Mouse (Mus musculus) forebrain, postnatal 0 days (tissue): ENCODE data around the gene Zyx. TPM values are rescaled to one million over a fixed set of nuclear protein-coding genes. Genes with fewer than 3 reads are reported as not detected.

Experiments
- ATAC-seq: fragments of 200-750 bp; cut with Nextera tagmentation; 2 replicates; pipeline ENCODE4 v1.8.0; 2017; ENCODE audit warnings: mild to moderate bottlenecking, moderate library complexity
- DNase-seq: peaks from one replicate; pipeline ENCODE4 v3.0.0-alpha.2; 2015
- H3K27ac ChIP-seq: fragments of 300-500 bp; sonication (generic); 2 replicates; pipeline ENCODE4 v1.5.1; 2014; ENCODE audit warnings: low read depth, mild to moderate bottlenecking, antibody characterized with exemption, low read length, moderate library complexity, mixed read lengths
- H3K27me3 ChIP-seq: fragments of 300-500 bp; sonication (generic); 2 replicates; pipeline ENCODE4 v1.6.1; 2014; ENCODE audit warnings: mild to moderate bottlenecking, low read length, mixed read lengths; ENCODE audit not compliant: insufficient read depth
- H3K36me3 ChIP-seq: fragments of 300-500 bp; sonication (generic); 2 replicates; pipeline ENCODE4 v1.6.1; 2014; ENCODE audit warnings: mild to moderate bottlenecking, moderate library complexity; ENCODE audit not compliant: insufficient read depth
- H3K4me1 ChIP-seq: fragments of 300-500 bp; sonication (generic); 2 replicates; pipeline ENCODE4 v1.6.1; 2014; ENCODE audit warnings: antibody characterized with exemption; ENCODE audit not compliant: insufficient read depth
- H3K4me2 ChIP-seq: fragments of 300-500 bp; sonication (generic); 2 replicates; pipeline ENCODE4 v1.6.1; 2014; ENCODE audit warnings: low read depth, mild to moderate bottlenecking, moderate library complexity
- H3K4me3 ChIP-seq: fragments of 300-500 bp; sonication (generic); 2 replicates; pipeline ENCODE4 v1.5.1; 2014; ENCODE audit warnings: low read depth, low read length, mixed read lengths
- H3K9ac ChIP-seq: fragments of 300-500 bp; sonication (generic); 2 replicates; pipeline ENCODE4 v1.6.1; 2014; ENCODE audit warnings: mild to moderate bottlenecking
- H3K9me3 ChIP-seq: fragments of 300-500 bp; sonication (generic); 2 replicates; pipeline ENCODE4 v1.6.1; 2016; ENCODE audit warnings: low read length
- CTCF ChIP-seq: sonication (generic); IDR thresholded peaks from 2 replicates; pipeline ENCODE4 v1.5.1; 2016; ENCODE audit warnings: antibody characterized with exemption, control low read depth, low read depth
- WGBS: fragments of 180-500 bp; shearing (Covaris S2); extraction: QIAGEN DNeasy Blood & Tissue Kit; methylation state at CpG from one replicate; pipeline ENCODE4 v1.1.7; 2014; 5-methylcytosine and 5-hydroxymethylcytosine counted together
- polyA plus RNA-seq: library from polyadenylated mRNA; unstranded; fragments of >200 nt; fragmentation: Nextera tagmentation; extraction: Ambion mirVana; gene quantifications from 2 replicates; pipeline ENCODE4 v1.2.1, GENCODE M21; 2015
- total RNA-seq: library from RNA; depleted of rRNA; stranded (reverse); fragments of >200 nt; gene quantifications from 2 replicates; pipeline ENCODE4 v1.2.3, GENCODE M21; 2014

Zyx gene
- total and polyA plus RNA-seq, 2 experiments from 2014 or later: 35.6 to 51.6 TPM

DNA sequence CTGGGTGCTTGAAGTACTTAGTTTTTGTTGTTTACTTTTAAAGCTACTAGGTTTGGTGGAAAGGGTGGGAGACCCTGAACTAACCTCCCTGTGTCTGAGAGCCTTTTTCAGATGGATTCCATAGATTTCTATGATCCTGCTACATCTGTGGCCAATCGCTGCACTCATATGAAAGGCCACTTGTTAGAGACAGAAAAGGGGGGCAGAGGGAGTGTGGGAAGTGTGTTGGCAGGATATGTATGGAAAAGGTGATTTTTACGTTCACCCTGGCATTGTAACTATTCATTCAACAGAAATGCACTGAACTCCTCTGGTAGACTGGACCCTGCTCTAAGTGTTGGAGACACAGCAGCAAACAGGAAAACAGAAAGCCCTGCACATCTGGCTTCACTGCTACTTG lies 31.8 kb downstream of the Zyx start:
- TF ChIP-seq CTCF: no peak
- Histone ChIP-seq H3K36me3 (no peaks in the 10 kb centered on the region), H3K9ac (no peak overlapping the region), H3K9me3 (no peaks in the 10 kb centered on the region), H3K4me1 (no peaks in the 10 kb centered on the region), H3K27ac (no peak overlapping the region), H3K4me2 (no peak overlapping the region), H3K27me3 (no peaks in the 10 kb centered on the region), H3K4me3 (no peak overlapping the region)
- WGBS: 23% methylated on average over 2 of the region's 2 CpGs
- no peak for DNase-seq
- no peak for ATAC-seq

DNA sequence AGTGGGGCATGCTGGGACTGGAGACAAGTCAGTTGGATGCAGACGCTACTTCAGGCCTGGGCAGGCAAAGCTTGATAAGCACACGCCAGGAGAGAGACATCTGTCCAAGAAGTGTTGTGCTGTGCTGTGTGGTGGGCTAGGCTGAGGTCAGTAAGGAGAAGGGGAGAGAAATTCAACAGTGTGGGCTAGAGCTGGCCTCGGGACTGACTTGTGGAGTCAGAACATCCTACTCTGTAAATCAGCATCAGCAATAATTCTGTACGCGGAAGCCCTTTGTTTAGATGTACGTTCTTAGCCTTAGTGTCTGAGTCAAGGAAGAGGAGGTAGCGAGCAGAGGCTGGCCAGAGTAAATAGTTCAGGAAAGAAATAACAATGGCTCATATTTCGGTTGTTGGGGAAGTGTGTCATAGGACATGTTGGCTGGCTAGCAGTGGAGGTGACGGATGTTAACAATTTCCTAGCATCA lies 32.5 kb downstream of the Zyx start:
- Histone ChIP-seq H3K4me2 (no peak overlapping the region), H3K36me3 (no peaks in the 10 kb centered on the region), H3K27me3 (no peaks in the 10 kb centered on the region), H3K4me1 (no peaks in the 10 kb centered on the region), H3K27ac (no peak overlapping the region), H3K9ac (no peak overlapping the region), H3K9me3 (no peaks in the 10 kb centered on the region), H3K4me3 (no peak overlapping the region)
- no peak for TF ChIP-seq CTCF
- 79% methylated on average over 9 of the region's 9 CpGs for WGBS
- DNase-seq: no peak
- no peak for ATAC-seq

DNA sequence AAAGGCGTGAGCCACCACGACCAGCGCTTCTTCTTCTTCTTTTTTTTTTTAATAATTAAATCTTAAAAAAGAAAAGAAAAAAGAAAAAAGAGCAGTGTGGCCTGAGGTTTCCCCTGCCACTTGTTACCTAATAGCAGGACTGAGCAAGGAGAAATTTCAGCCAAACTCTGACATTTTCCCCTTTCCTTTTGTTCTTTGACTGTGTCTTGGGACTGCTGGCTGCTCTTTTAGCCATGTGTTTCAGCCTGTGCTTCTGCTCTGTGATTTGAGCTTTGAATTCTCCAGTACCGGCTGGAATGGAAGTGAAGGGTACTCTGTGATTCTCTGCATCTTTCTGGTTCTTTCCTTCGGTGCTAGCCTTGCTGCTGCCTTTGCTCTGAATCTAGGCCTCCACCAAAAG lies 33.9 kb downstream of the Zyx start:
- Histone ChIP-seq H3K9ac (no peak overlapping the region), H3K4me3 (no peak overlapping the region), H3K27ac (no peak overlapping the region), H3K36me3 (no peaks in the 10 kb centered on the region), H3K27me3 (no peaks in the 10 kb centered on the region), H3K9me3 (no peaks in the 10 kb centered on the region), H3K4me2 (no peak overlapping the region), H3K4me1 (no peaks in the 10 kb centered on the region)
- ATAC-seq (no peak), DNase-seq (no peak)
- 87% methylated on average over 5 of the region's 5 CpGs for WGBS
- no peak for TF ChIP-seq CTCF

GRCm38 (mm10) chr6:42385635-42386034 lies 36.2 kb downstream of the Zyx start:
- H3K4me1 ChIP-seq: no peaks in the 10 kb centered on the region
- WGBS: 84% methylated on average over 4 of the region's 4 CpGs
- no peak for TF ChIP-seq CTCF
- ATAC-seq: no peak
- H3K4me3 ChIP-seq: no peak overlapping the region
- DNase-seq: no peak
- no peaks in the 10 kb centered on the region for H3K9me3 ChIP-seq
- H3K36me3 ChIP-seq: no peaks in the 10 kb centered on the region
- no peak overlapping the region for H3K27ac ChIP-seq
- no peak overlapping the region for H3K9ac ChIP-seq
- no peaks in the 10 kb centered on the region for H3K27me3 ChIP-seq
- H3K4me2 ChIP-seq: no peak overlapping the region

DNA sequence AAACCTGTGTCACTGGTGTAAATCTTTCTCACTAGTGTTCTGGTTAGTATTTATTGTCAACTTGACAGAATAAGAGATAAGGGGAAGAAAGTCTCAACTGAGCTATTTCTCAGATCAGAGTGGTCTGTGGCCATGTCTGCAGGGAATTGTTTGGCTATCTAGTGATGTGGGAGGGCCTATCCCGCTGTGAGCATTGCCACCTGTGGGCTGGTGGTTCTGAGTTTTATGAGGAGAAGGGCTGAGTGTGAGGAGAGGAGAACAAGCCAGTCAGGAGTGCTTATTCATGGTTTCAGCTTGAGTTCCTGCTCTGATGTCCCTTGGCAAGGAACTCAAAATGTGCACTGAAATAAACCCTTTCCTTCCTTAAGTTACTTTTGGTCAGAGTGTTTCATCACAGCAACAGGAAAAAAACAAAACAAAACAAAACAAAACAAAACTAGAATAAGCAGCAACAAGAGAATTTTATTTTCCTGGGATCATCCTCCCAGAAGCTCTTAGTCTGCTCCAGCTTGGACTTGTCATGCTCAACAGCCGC lies 42.4 kb downstream of the Zyx start:
- Histone ChIP-seq H3K9ac (no peak overlapping the region), H3K27ac (no peak overlapping the region), H3K4me1 (no peaks in the 10 kb centered on the region), H3K27me3 (no peaks in the 10 kb centered on the region), H3K4me3 (no peak overlapping the region), H3K36me3 (no peaks in the 10 kb centered on the region), H3K9me3 (no peaks in the 10 kb centered on the region), H3K4me2 (no peak overlapping the region)
- TF ChIP-seq CTCF: no peak
- no peak for DNase-seq
- 66% methylated on average over 2 of the region's 2 CpGs for WGBS
- no peak for ATAC-seq

GRCm38 (mm10) chr6:42395960-42396809 lies 46.8 kb downstream of the Zyx start:
- ATAC-seq: peak; percentile 40
- Histone ChIP-seq H3K9ac (no peak overlapping the region), H3K4me3 (no peak overlapping the region), H3K27ac (no peak overlapping the region), H3K36me3 (no peaks in the 10 kb centered on the region), H3K4me2 (no peak overlapping the region), H3K27me3 (no peaks in the 10 kb centered on the region), H3K4me1 (no peaks in the 10 kb centered on the region), H3K9me3 (no peaks in the 10 kb centered on the region)
- no peak for TF ChIP-seq CTCF
- DNase-seq: no peak
- 55% methylated on average over 9 of the region's 9 CpGs for WGBS

GRCm38 (mm10) chr6:42397041-42397657 lies 47.7 kb downstream of the Zyx start:
- no peaks in the 10 kb centered on the region for H3K4me1 ChIP-seq
- DNase-seq: no peak
- ATAC-seq: no peak
- no peak overlapping the region for H3K9ac ChIP-seq
- no peaks in the 10 kb centered on the region for H3K27me3 ChIP-seq
- 77% methylated on average over 3 of the region's 3 CpGs for WGBS
- H3K9me3 ChIP-seq: no peaks in the 10 kb centered on the region
- H3K4me2 ChIP-seq: no peak overlapping the region
- no peak overlapping the region for H3K4me3 ChIP-seq
- no peak for TF ChIP-seq CTCF
- no peak overlapping the region for H3K27ac ChIP-seq
- no peaks in the 10 kb centered on the region for H3K36me3 ChIP-seq
